9 mouse cellular contexts compared by ENCODE assay signal in genomic region chr8:78690795-78691194, GRCm38 (mm10).
A peak's percentile ranks its signal among the peaks of the same experiment; 100 is the strongest.
DNase-seq lines count a peak whose midpoint lies in the region; ATAC-seq lines count a peak whose summit lies in the region.
"Had no signal": no experiment of that assay in that cellular context is flagged by ENCODE, and none has a peak within 500 bp of the region (broad histone marks: within the 10 kb centered on the region; RNA-seq: fewer than 3 reads in every experiment).

No protein-coding gene starts in this region.

- H3K27me3 ChIP-seq in hindbrain, embryonic 12.5 days, result no peaks in the 10 kb centered on the region
- no peaks in the 10 kb centered on the region for H3K27me3 ChIP-seq in midbrain, embryonic 16.5 days (ENCODE audit: control insufficient read depth, insufficient read depth, low read depth, low read length)

- H3K9ac ChIP-seq in hindbrain, embryonic 12.5 days, result no peak overlapping the region
- H3K9ac ChIP-seq in midbrain, embryonic 16.5 days (ENCODE audit: low read depth, low read length), result no peak overlapping the region

- peak overlapping the region; percentile 53 for H3K27ac ChIP-seq in brown adipose tissue, adult 24 weeks (replicated peaks; ENCODE audit: low read depth, low read length)
- H3K27ac ChIP-seq in hindbrain, embryonic 12.5 days, result peak overlapping the region; percentile 37
- H3K27ac ChIP-seq in midbrain, embryonic 16.5 days (ENCODE audit: low read length), result no peak overlapping the region

- DNase-seq in cerebellum, adult 11 months, result no peak
- no peak for DNase-seq in testis, postnatal 14 days (ENCODE audit: low spot score)
- no peak for DNase-seq in layer of hippocampus, postnatal 14 days (ENCODE audit: low spot score in 2 of 2)
- DNase-seq in thymus, postnatal 36 days, result no peak
- DNase-seq: lung, postnatal 10 days had no signal

- ATAC-seq in cerebellum, adult (ENCODE audit: insufficient number of reproducible peaks, low FRiP score, low TSS enrichment), result peak; percentile 47; the same call in 1 of the 2 replicates
- ATAC-seq in hindbrain, embryonic 12.5 days (ENCODE audit: low FRiP score), result peak; percentile 84
- peak; percentile 59 for ATAC-seq in midbrain, embryonic 16.5 days

- WGBS in hindbrain, embryonic 12.5 days, result 64% methylated on average over 10 of the region's 10 CpGs
- 27% methylated on average over 10 of the region's 10 CpGs for WGBS in midbrain, embryonic 16.5 days

- H3K36me3 ChIP-seq in hindbrain, embryonic 12.5 days, result peaks cover 3% of the 10 kb centered on the region; the same call in 1 of the 2 replicates
- no peaks in the 10 kb centered on the region for H3K36me3 ChIP-seq in midbrain, embryonic 16.5 days (ENCODE audit: control insufficient read depth, insufficient read depth, low read length)

- H3K9me3 ChIP-seq in hindbrain, embryonic 12.5 days (replicated peaks), result no peaks in the 10 kb centered on the region
- H3K9me3 ChIP-seq in midbrain, embryonic 16.5 days (replicated peaks; ENCODE audit: control insufficient read depth, low read length, poor library complexity, severe bottlenecking), result no peaks in the 10 kb centered on the region

- no peak overlapping the region for H3K4me3 ChIP-seq in brown adipose tissue, adult 24 weeks (ENCODE audit: insufficient read depth, low read depth, low read length)
- H3K4me3 ChIP-seq in hindbrain, embryonic 12.5 days, result no peak overlapping the region
- no peak overlapping the region for H3K4me3 ChIP-seq in midbrain, embryonic 16.5 days (ENCODE audit: low read depth, low read length)

- peaks cover 15% of the 10 kb centered on the region for H3K4me1 ChIP-seq in brown adipose tissue, adult 24 weeks (ENCODE audit: control insufficient read depth, insufficient read depth, insufficient read length, low read length)
- H3K4me1 ChIP-seq in hindbrain, embryonic 12.5 days, result peaks cover 12% of the 10 kb centered on the region
- H3K4me1 ChIP-seq in midbrain, embryonic 16.5 days (ENCODE audit: control insufficient read depth, insufficient read depth, low read length), result peaks cover 3% of the 10 kb centered on the region; the same call in 1 of the 2 replicates

- no peak overlapping the region for H3K4me2 ChIP-seq in hindbrain, embryonic 12.5 days (replicated peaks)
- no peak overlapping the region for H3K4me2 ChIP-seq in midbrain, embryonic 16.5 days (ENCODE audit: low read length)
